Mouse (Mus musculus) splenic B cell, adult 2 months (primary cell): ENCODE results near the gene Plcb4.
"Not testable (repeated sequence)": the region's sequence is repeated elsewhere in the genome, so short reads cannot be mapped to it uniquely, and the experiment has no call there.

Experiments used
- DNase-seq: peaks from one replicate; pipeline ENCODE4 v3.0.0-alpha.2; 2011; ENCODE audit warnings: low read depth, low spot score
- H3K27me3 ChIP-seq: 2 replicates; pipeline ENCODE4 v1.6.1; 2012; ENCODE audit warnings: mild to moderate bottlenecking, low read length, moderate library complexity, mixed read lengths; ENCODE audit not compliant: control insufficient read depth, poor library complexity, insufficient read depth, severe bottlenecking
- H3K36me3 ChIP-seq: 2 replicates; pipeline ENCODE4 v1.6.1; 2012; ENCODE audit warnings: mild to moderate bottlenecking, low read length, moderate library complexity, mixed read lengths; ENCODE audit not compliant: control insufficient read depth, poor library complexity, insufficient read depth, severe bottlenecking

The Plcb4 gene

DNA sequence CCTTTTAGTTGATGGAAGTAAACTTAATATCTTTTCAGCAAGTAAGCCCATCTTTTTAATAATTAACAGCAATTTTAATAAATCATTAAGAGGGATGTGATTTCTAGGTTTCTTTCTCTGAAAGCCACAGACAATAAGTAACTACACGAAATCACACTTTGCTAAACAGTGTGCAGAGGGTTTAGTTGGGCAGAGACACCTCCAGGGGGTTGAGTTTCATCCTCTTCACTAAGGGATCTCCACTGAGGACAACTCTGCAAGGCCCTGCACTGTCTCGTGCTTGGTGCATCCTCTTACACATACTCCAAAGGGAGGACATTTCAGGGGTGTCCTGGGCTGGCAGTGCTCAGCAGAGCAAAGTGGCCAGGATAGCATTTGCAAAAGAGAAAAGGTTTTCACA lies 235.8 kb downstream of the Plcb4 start:
- Histone ChIP-seq H3K36me3 (no peaks in the 10 kb centered on the region), H3K27me3 (no peaks in the 10 kb centered on the region)
- no peak for DNase-seq

GRCm38 (mm10) chr2:135898025-135898424 lies 239.2 kb downstream of the Plcb4 start:
- H3K36me3 ChIP-seq: no peaks in the 10 kb centered on the region
- no peaks in the 10 kb centered on the region for H3K27me3 ChIP-seq
- no peak for DNase-seq

GRCm38 (mm10) chr2:135899931-135900330 lies 241.1 kb downstream of the Plcb4 start:
- not testable (repeated sequence) for H3K36me3 ChIP-seq, DNase-seq, H3K27me3 ChIP-seq

DNA sequence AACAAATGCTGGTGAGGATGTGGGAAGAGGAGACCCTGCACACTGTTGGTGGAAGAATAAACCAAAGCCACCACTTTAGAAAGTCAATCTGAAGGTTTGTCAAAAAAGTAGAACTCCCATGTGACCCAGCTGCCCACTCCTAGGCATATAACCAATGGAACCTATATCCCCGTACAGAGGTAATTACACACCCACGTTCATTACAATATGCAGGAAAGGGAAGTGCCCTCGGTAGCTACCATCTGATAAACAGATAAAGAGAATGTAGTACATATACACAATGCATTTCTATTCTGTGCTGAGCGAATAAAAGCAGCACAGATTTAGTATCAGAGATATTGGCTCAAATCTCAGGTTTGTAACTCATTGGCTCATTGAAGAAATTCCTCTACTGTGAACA lies 242.2 kb downstream of the Plcb4 start:
- DNase-seq: no peak
- H3K27me3 ChIP-seq: no peaks in the 10 kb centered on the region
- H3K36me3 ChIP-seq: no peaks in the 10 kb centered on the region

GRCm38 (mm10) chr2:135904262-135904661 lies 245.5 kb downstream of the Plcb4 start:
- no peak for DNase-seq
- no peaks in the 10 kb centered on the region for H3K36me3 ChIP-seq
- no peaks in the 10 kb centered on the region for H3K27me3 ChIP-seq

DNA sequence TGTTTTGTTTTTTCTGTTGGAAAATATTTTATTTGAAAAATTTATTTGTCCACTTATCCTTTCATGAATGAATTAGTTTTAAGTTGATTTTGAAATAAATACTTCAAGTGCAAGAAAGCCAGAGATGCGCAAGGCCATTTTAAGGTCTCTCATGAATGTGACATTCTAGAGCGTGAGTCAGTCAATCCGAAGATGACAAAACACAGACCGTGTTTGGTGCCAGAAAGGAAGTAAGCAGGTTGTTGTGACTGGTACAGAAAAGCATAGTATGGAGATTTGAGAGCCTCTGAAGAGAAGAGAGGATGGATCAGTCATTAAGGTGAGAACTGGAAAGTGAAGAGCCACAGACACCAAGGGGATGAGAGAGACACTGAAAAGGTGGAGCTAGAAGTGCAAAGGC lies 246.0 kb downstream of the Plcb4 start:
- Histone ChIP-seq H3K36me3 (no peaks in the 10 kb centered on the region), H3K27me3 (no peaks in the 10 kb centered on the region)
- DNase-seq: no peak

DNA sequence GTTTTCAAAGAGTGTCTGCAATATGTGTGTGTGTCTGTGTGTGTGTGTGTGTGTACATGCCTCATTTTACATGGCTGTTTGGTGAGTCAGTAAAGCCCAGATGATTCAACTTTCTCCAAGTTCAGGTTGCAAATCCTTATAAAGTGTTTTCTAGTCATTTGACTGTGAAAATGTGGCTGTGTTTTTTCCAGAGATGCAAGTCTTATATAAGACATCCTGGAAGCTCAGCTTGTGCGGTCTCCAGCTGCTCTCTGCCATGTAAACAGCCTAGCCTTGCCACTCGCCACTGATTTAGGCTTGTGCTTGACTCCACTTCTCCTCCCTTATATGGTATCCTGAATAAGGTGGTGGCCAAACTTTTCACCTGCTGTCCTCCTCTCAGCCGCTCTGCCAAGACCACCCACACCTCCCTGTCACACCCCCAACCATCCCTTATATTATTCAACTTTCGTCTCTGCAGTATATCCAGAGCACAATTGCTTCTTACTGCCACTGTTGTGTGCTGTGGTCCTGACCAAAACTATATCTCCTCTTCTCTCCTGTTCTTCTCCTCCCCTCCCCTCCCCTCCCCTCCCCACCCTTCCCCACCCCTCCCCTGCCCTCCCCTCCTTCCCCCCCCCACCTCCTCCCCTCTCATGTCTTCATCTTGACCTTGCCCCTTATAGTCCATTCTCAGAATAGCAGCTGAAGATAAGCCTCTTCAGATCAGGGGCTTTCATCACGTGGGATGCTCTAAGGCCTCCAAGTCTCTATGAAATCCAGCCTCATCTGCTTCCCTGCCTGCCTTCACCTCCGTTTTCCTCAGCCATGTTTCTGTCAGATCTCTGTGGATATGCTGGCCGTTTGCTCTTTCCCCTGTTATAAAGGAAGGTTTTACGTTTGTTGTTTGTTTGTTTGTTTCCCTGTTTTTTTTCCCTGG lies 255.8 kb downstream of the Plcb4 start:
- Histone ChIP-seq H3K27me3 (no peaks in the 10 kb centered on the region), H3K36me3 (no peaks in the 10 kb centered on the region)
- DNase-seq: no peak

DNA sequence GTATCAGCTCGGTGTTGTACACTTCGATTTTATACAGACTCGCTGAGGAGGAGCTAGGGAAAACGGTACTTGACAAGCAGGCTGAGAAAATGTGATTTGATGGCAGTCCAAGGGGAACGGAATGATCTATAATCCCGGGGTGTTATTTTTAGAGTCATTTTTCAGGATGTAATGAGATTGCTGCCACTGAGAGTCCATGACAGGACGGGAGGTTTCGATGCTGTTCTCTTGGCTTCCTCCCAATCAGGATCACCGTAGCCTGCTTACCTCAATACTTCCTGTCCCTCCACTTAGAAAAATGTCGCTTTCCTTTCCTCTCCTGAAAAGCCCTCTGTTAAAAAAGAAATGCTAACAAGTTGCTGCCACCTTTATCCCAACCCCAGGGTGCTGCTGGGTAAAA lies 257.1 kb downstream of the Plcb4 start:
- DNase-seq: no peak

GRCm38 (mm10) chr2:135917000-135917399 lies 258.2 kb downstream of the Plcb4 start:
- Histone ChIP-seq H3K27me3 (no peaks in the 10 kb centered on the region), H3K36me3 (no peaks in the 10 kb centered on the region)
- DNase-seq: no peak

More for the DNA sequence above, 257.1 kb downstream of the Plcb4 start:
- Histone ChIP-seq H3K27me3 (no peaks in the 10 kb centered on the region), H3K36me3 (no peaks in the 10 kb centered on the region)

DNA sequence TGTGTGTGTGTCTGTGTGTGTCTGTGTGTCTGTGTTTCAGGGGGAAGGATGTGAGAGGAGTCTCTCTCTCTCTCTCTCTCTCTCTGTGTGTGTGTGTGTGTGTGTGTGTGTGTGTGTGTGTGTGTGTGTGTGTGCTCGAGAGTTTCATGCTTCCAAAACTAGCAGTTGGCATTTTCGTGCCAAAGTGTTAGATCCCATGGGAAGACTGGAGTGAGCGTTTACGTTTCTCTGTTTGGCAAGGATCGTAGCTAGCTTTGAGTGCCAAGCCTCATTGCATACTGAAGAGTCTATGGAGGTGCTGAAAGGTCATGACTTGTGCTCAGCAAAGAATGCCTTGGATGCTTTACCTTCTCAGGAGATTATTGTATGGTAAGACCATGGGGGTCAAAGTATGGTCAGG lies 259.3 kb downstream of the Plcb4 start:
- Histone ChIP-seq H3K27me3 (no peaks in the 10 kb centered on the region), H3K36me3 (no peaks in the 10 kb centered on the region)
- no peak for DNase-seq

- Histone ChIP-seq H3K36me3 (no peaks in the 10 kb centered on the region), H3K27me3 (no peaks in the 10 kb centered on the region)
- no peak for DNase-seq
These were observed 260.8 kb downstream of the Plcb4 start for GRCm38 (mm10) chr2:135919641-135920040.

DNA sequence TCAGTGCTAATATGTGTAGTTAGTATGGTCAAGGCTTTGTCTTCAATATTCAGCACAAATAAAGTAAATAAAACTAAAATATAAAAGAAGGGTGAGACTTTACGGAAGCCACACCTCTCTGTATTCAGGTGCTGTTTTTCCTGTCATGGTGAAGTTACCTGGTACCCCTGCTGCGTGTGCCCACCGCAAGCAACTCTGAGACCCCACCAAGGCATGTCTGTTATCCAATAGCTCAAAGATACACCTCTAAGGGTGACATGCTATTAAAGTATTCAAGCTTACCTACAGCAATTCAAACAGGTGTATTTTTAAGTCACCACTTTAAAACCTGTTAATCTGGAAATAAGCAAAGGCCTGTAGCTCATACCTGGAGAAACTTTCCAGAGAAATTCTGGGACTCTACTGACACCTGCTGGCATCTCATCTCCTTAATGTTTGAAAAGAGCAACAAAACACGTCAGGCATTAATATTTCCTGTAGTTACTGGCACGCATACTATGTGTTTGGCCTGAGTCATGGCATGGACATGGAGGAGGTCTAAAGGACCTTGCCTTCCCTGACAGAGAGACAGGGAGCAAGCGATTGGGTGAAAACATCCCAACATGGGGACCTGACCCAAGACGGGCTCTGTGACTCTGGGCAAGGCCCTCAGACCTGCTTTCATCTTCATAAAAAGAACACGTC lies 268.0 kb downstream of the Plcb4 start:
- DNase-seq: peak; percentile 17
- no peaks in the 10 kb centered on the region for H3K27me3 ChIP-seq
- H3K36me3 ChIP-seq: no peaks in the 10 kb centered on the region

DNA sequence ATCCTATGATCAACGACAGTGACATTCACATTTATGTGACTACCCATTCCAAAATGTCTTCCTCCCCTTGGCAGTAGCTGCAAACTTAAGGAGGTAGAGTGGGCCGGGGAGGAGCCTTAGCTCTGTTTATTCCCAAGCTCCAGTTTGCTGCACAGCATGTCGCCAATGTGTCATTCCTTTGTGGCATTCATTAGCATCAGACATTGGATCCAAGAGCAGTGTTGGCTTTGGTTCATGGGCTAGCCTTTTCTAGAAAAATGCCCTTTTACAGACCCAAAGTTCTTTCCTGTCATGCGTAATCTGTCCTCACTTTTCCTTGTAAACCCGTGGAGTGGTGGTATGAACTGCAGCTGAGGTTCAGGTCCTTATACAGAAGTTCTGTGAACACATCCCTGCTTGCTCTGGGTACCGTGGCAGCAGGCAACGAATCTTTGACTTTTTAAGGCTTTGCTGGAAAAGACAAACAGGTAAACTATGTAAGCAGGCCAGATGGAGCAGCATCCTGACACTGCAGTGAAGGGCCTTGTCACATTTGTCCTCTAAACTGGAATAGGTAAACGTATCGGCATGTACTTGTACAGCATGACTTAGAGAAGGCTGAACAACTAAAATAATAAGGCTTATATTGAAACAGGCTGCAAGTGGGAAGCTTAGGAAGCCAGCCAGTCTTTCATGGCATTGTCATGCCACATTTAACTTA lies 270.4 kb downstream of the Plcb4 start:
- no peak for DNase-seq
- Histone ChIP-seq H3K36me3 (no peaks in the 10 kb centered on the region), H3K27me3 (no peaks in the 10 kb centered on the region)

DNA sequence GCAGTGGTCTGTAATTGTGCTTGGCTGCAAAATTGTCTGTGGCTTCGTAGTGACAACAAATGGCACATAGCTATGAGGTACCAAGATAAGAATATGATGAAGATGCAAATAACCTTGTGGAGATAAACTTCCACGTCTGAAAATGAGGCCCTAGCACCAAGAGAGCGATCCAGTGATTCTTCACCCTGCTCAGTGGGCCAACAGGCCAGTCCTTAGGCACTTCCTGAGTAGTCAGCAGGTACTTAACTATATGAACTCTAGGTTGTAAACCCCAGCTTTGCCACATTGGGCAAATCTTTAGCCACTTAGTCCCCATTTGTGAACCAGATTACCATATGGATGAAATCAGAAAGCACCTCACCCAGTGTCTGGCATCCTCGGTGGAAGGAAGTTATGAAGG lies 271.9 kb downstream of the Plcb4 start:
- no peaks in the 10 kb centered on the region for H3K27me3 ChIP-seq
- DNase-seq: no peak
- H3K36me3 ChIP-seq: no peaks in the 10 kb centered on the region

GRCm38 (mm10) chr2:135932569-135932968 lies 273.8 kb downstream of the Plcb4 start:
- no peak for DNase-seq
- no peaks in the 10 kb centered on the region for H3K27me3 ChIP-seq
- H3K36me3 ChIP-seq: no peaks in the 10 kb centered on the region
